Mouse (Mus musculus): ENCODE measurements around the gene Ptms.

DNA sequence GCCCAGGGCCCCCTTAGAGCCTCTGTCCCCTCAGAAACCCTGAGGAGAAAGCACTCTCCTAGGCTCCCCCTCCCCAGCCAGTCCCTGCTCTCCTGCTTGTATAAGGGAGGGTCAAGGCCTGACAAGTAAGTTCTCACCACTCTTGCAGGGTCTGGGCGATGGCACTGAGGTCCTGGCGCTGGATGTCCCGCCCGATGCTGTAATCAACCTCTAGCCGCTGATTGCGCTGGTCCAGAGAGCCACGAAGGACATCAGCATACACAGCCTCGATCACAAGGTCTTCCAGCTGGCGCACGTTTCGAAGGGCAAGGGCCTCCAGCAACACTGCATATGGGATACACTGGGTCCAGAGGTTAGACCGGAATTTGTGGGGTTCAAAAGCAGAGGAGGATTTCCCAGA is 41.1 kb upstream of the Ptms start:
- no peak for TF ChIP-seq CTCF (IDR thresholded peaks at IDR 0.05; ENCODE audit: low read depth, low read length)
- TF ChIP-seq GATA1 (IDR thresholded peaks at IDR 0.05; ENCODE audit: borderline replicate concordance, low read length): no peak
- no peak for TF ChIP-seq POLR2AphosphoS5 (IDR thresholded peaks at IDR 0.05; ENCODE audit: insufficient replicate concordance, low read depth, low read length)
- TF ChIP-seq TAL1 (conservative IDR thresholded peaks at IDR 0.05; ENCODE audit: low read depth, low read length): no peak

Measured in G1E (cell line).